Mouse (Mus musculus): Measurements from ENCODE around the gene Psrc1. TPM values are rescaled to one million over a fixed set of nuclear protein-coding genes. Genes with fewer than 3 reads are reported as not detected.

Psrc1 gene
- total RNA-seq, 1 experiment = 172 TPM

- Histone ChIP-seq H3K4me1 (ENCODE audit: control insufficient read depth in 2 of 2, insufficient read depth in 2 of 2, low read length in 2 of 2, poor library complexity in 1 of 2) (peaks cover 4 to 8% of the 10 kb centered on the region in 2 experiments; a peak in 2 of 4 replicates), H3K9ac (ENCODE audit: insufficient read depth, low read depth, low read length, poor library complexity, severe bottlenecking) (no peak overlapping the region), H3K9me3 (ENCODE audit: control insufficient read depth, insufficient read depth, low read depth, low read length) (no peaks in the 10 kb centered on the region), H3K4me3 (ENCODE audit: insufficient read depth in 1 of 2, low read depth in 1 of 2, low read length in 2 of 2, poor library complexity in 1 of 2, severe bottlenecking in 1 of 2) (no peak overlapping the region), H3K36me3 (ENCODE audit: control insufficient read depth, insufficient read depth, low read length, poor library complexity, severe bottlenecking) (peaks cover 4% of the 10 kb centered on the region; the same call in 1 of the 2 replicates), H3K27ac (ENCODE audit: insufficient read depth, low read depth, low read length, poor library complexity, severe bottlenecking) (no peak overlapping the region)
- TF ChIP-seq ZNF384 (IDR thresholded peaks at IDR 0.05; ENCODE audit: low read depth, low read length) = no peak
- TF ChIP-seq HCFC1 (IDR thresholded peaks at IDR 0.05; ENCODE audit: borderline replicate concordance, insufficient read depth, low read length) = no peak
- no peak for TF ChIP-seq ZC3H11A (IDR thresholded peaks at IDR 0.05; ENCODE audit: borderline replicate concordance, low read depth, low read length)
- TF ChIP-seq MAFK (IDR thresholded peaks at IDR 0.05; ENCODE audit: insufficient read depth, low read depth, low read length) = no peak
- no peak for TF ChIP-seq CHD2 (IDR thresholded peaks at IDR 0.05; ENCODE audit: low read depth, low read length)
- in situ Hi-C loops (cut with MboI; ENCODE audit: low sequenced_read_pairs in 2 of 2, unreplicated experiment in 2 of 2) = no loop called here
- DNase-seq (ENCODE audit: low read depth, low spot score) = no peak
These were observed 25.2 kb upstream of the Psrc1 start for GRCm38 (mm10) chr3:108358445-108358844.

- no peak for DNase-seq (ENCODE audit: low read depth, low spot score)
- TF ChIP-seq MAFK (IDR thresholded peaks at IDR 0.05; ENCODE audit: insufficient read depth, low read depth, low read length) (no peak), CHD2 (IDR thresholded peaks at IDR 0.05; ENCODE audit: low read depth, low read length) (no peak), ZNF384 (IDR thresholded peaks at IDR 0.05; ENCODE audit: low read depth, low read length) (no peak), ZC3H11A (IDR thresholded peaks at IDR 0.05; ENCODE audit: borderline replicate concordance, low read depth, low read length) (no peak), HCFC1 (IDR thresholded peaks at IDR 0.05; ENCODE audit: borderline replicate concordance, insufficient read depth, low read length) (no peak)
- H3K36me3 ChIP-seq (ENCODE audit: control insufficient read depth, insufficient read depth, low read length, poor library complexity, severe bottlenecking) = no peaks in the 10 kb centered on the region; the same call in 1 of the 2 replicates
- peaks cover 4 to 8% of the 10 kb centered on the region in 2 experiments; a peak in 2 of 4 replicates for H3K4me1 ChIP-seq (ENCODE audit: control insufficient read depth in 2 of 2, insufficient read depth in 2 of 2, low read length in 2 of 2, poor library complexity in 1 of 2)
- no peak overlapping the region for H3K9ac ChIP-seq (ENCODE audit: insufficient read depth, low read depth, low read length, poor library complexity, severe bottlenecking)
- no peaks in the 10 kb centered on the region for H3K9me3 ChIP-seq (ENCODE audit: control insufficient read depth, insufficient read depth, low read depth, low read length)
- H3K4me3 ChIP-seq (ENCODE audit: insufficient read depth in 1 of 2, low read depth in 1 of 2, low read length in 2 of 2, poor library complexity in 1 of 2, severe bottlenecking in 1 of 2) = no peak overlapping the region
- in situ Hi-C loops (cut with MboI; ENCODE audit: low sequenced_read_pairs in 2 of 2, unreplicated experiment in 2 of 2) = no loop called here
- H3K27ac ChIP-seq (ENCODE audit: insufficient read depth, low read depth, low read length, poor library complexity, severe bottlenecking) = no peak overlapping the region
These were observed 22.7 kb upstream of the Psrc1 start for GRCm38 (mm10) chr3:108360894-108361293.

GRCm38 (mm10) chr3:108363626-108364025 lies 20.0 kb upstream of the Psrc1 start:
- TF ChIP-seq ZC3H11A (IDR thresholded peaks at IDR 0.05; ENCODE audit: borderline replicate concordance, low read depth, low read length) = no peak
- Histone ChIP-seq H3K4me1 (ENCODE audit: control insufficient read depth in 2 of 2, insufficient read depth in 2 of 2, low read length in 2 of 2, poor library complexity in 1 of 2) (peaks cover 4 to 8% of the 10 kb centered on the region in 2 experiments; a peak in 2 of 4 replicates), H3K9ac (ENCODE audit: insufficient read depth, low read depth, low read length, poor library complexity, severe bottlenecking) (no peak overlapping the region), H3K4me3 (ENCODE audit: insufficient read depth in 1 of 2, low read depth in 1 of 2, low read length in 2 of 2, poor library complexity in 1 of 2, severe bottlenecking in 1 of 2) (no peak overlapping the region), H3K36me3 (ENCODE audit: control insufficient read depth, insufficient read depth, low read length, poor library complexity, severe bottlenecking) (no peaks in the 10 kb centered on the region), H3K27ac (ENCODE audit: insufficient read depth, low read depth, low read length, poor library complexity, severe bottlenecking) (no peak overlapping the region), H3K9me3 (ENCODE audit: control insufficient read depth, insufficient read depth, low read depth, low read length) (no peaks in the 10 kb centered on the region)
- in situ Hi-C loops (cut with MboI; ENCODE audit: low sequenced_read_pairs in 2 of 2, unreplicated experiment in 2 of 2) = no loop called here
- no peak for DNase-seq (ENCODE audit: low read depth, low spot score)

- Histone ChIP-seq H3K9me3 (ENCODE audit: control insufficient read depth, insufficient read depth, low read depth, low read length) (no peaks in the 10 kb centered on the region), H3K4me3 (ENCODE audit: insufficient read depth in 1 of 2, low read depth in 1 of 2, low read length in 2 of 2, poor library complexity in 1 of 2, severe bottlenecking in 1 of 2) (no peak within 1 kb of the TSS), H3K4me1 (ENCODE audit: control insufficient read depth in 2 of 2, insufficient read depth in 2 of 2, low read length in 2 of 2, poor library complexity in 1 of 2) (peaks cover 4 to 8% of the 10 kb centered on the region in 2 experiments; a peak in 2 of 4 replicates), H3K9ac (ENCODE audit: insufficient read depth, low read depth, low read length, poor library complexity, severe bottlenecking) (no peak within 1 kb of the TSS), H3K36me3 (ENCODE audit: control insufficient read depth, insufficient read depth, low read length, poor library complexity, severe bottlenecking) (no peaks in the 10 kb centered on the region), H3K27ac (ENCODE audit: insufficient read depth, low read depth, low read length, poor library complexity, severe bottlenecking) (no peak within 1 kb of the TSS)
- in situ Hi-C loops (cut with MboI; ENCODE audit: low sequenced_read_pairs in 2 of 2, unreplicated experiment in 2 of 2) = no loop called here
- TF ChIP-seq ZC3H11A (IDR thresholded peaks at IDR 0.05; ENCODE audit: borderline replicate concordance, low read depth, low read length) = no peak
- no peak for TF ChIP-seq HCFC1 (IDR thresholded peaks at IDR 0.05; ENCODE audit: borderline replicate concordance, insufficient read depth, low read length)
- TF ChIP-seq CHD2 (IDR thresholded peaks at IDR 0.05; ENCODE audit: low read depth, low read length) = no peak
- no peak for TF ChIP-seq ZNF384 (IDR thresholded peaks at IDR 0.05; ENCODE audit: low read depth, low read length)
- TF ChIP-seq MAFK (IDR thresholded peaks at IDR 0.05; ENCODE audit: insufficient read depth, low read depth, low read length) = no peak
- no peak for DNase-seq (ENCODE audit: low read depth, low spot score)
These were observed 19.2 kb upstream of the Psrc1 start, which contains the start of gene Mybphl for GRCm38 (mm10) chr3:108364270-108364995. Gene Mybphl (plus strand): TSS chr3:108364911.

Measured in ES-E14 (cell line).